Mouse (Mus musculus) inflammation-experienced regulatory T-cells, adult 16 weeks (primary cell): ENCODE results near the gene Oasl2. TPM values are rescaled to one million over a fixed set of nuclear protein-coding genes. Genes with fewer than 3 reads are reported as not detected.

ENCODE experiments used
- polyA plus RNA-seq: library from polyadenylated mRNA; unstranded; fragments of 100-300 nt; shearing (Covaris generic); gene quantifications from one replicate; pipeline ENCODE4 v1.2.1, GENCODE M21; 2017

Gene Oasl2
- polyA plus RNA-seq = 12.2 TPM

GRCm38 (mm10) chr5:114896688-114897373 is at the start of gene Oasl2:
Gene Oasl2 (plus strand): TSS chr5:114896936.

GRCm38 (mm10) chr5:114853364-114853763 is 43.4 kb upstream of the Oasl2 start, which contains the start of gene 4930519G04Rik:
Gene 4930519G04Rik (plus strand): TSS chr5:114853664.

GRCm38 (mm10) chr5:114858582-114858981 is 38.2 kb upstream of the Oasl2 start, which contains the start of gene Gm9936:
Gene Gm9936 (minus strand): TSS chr5:114858682.

GRCm38 (mm10) chr5:114922998-114923473 is 26.3 kb downstream of the Oasl2 start, which contains the start of gene Oasl1:
Gene Oasl1 (plus strand): TSS chr5:114923240.

GRCm38 (mm10) chr5:114942074-114942765 is 45.5 kb downstream of the Oasl2 start, which contains the start of gene 2210016L21Rik:
Gene 2210016L21Rik (plus strand): TSS chr5:114942158.

Other genes with a start within 250 kb of the Oasl2 start
- gene Trpv4, start 238.5 kb upstream of the Oasl2 start, polyA plus RNA-seq = 1.0 TPM
- 259 TPM for gene Gltp, start 206.0 kb upstream of the Oasl2 start, polyA plus RNA-seq
- 26.7 TPM for gene Tchp, start 189.2 kb upstream of the Oasl2 start, polyA plus RNA-seq
- gene Ankrd13a, start 122.3 kb upstream of the Oasl2 start, polyA plus RNA-seq = 12.2 TPM
- gene Git2, start 121.4 kb upstream of the Oasl2 start, polyA plus RNA-seq = 130 TPM
- 77.5 TPM for gene 1500011B03Rik, start 73.5 kb upstream of the Oasl2 start, polyA plus RNA-seq
- not detected for gene 4930519G04Rik, start 43.3 kb upstream of the Oasl2 start, polyA plus RNA-seq
- gene Gm9936, start 38.3 kb upstream of the Oasl2 start, polyA plus RNA-seq = not detected
- gene Oasl1, start 26.3 kb downstream of the Oasl2 start, polyA plus RNA-seq = 5.3 TPM
- gene 2210016L21Rik, start 45.2 kb downstream of the Oasl2 start, polyA plus RNA-seq = 65.2 TPM
- gene Hnf1a, start 74.2 kb downstream of the Oasl2 start, polyA plus RNA-seq = not detected
- 3.0 TPM for gene Sppl3, start 114.2 kb downstream of the Oasl2 start, polyA plus RNA-seq
- gene Gm10401, start 201.4 kb downstream of the Oasl2 start, polyA plus RNA-seq = 2.6 TPM
- gene Acads, start 222.4 kb downstream of the Oasl2 start, polyA plus RNA-seq = 41.4 TPM
- 56.8 TPM for gene Unc119b, start 238.0 kb downstream of the Oasl2 start, polyA plus RNA-seq